Mouse (Mus musculus) spleen, postnatal 14 days (tissue): Measurements from ENCODE around the gene Gm10961.

Experiments used
- DNase-seq, 2 experiments: peaks; one replicate each; pipeline ENCODE4 v3.0.0; 2021 to 2022; ENCODE audit warnings: low spot score in 2 of 2

Gm10961 gene

GRCm38 (mm10) chr3:107656888-107657287 lies 25.8 kb downstream of the Gm10961 start:
- no peak for DNase-seq

- DNase-seq: no peak
These were observed 27.9 kb downstream of the Gm10961 start for GRCm38 (mm10) chr3:107659000-107659399.

- no peak for DNase-seq
These were observed 33.5 kb downstream of the Gm10961 start for GRCm38 (mm10) chr3:107664641-107665040.

- DNase-seq: no peak
These were observed 36.3 kb downstream of the Gm10961 start for GRCm38 (mm10) chr3:107667426-107667825.

- no peak for DNase-seq
These were observed 37.7 kb downstream of the Gm10961 start for GRCm38 (mm10) chr3:107668786-107669185.

GRCm38 (mm10) chr3:107670500-107670899 lies 39.4 kb downstream of the Gm10961 start:
- DNase-seq: no peak

GRCm38 (mm10) chr3:107671509-107671908 lies 40.4 kb downstream of the Gm10961 start:
- no peak for DNase-seq

- DNase-seq: no peak
These were observed 49.9 kb downstream of the Gm10961 start for GRCm38 (mm10) chr3:107680790-107681576.
